Mouse (Mus musculus) brain, embryonic 14.5 days (tissue): ENCODE data around the gene Pmpcb.

ENCODE experiments used
- CTCF ChIP-seq: fragments of 200-500 bp; IDR thresholded peaks from 2 replicates; pipeline ENCODE4 v1.5.1; 2012; ENCODE audit warnings: inconsistent platforms, mild to moderate bottlenecking, moderate library complexity, borderline replicate concordance; ENCODE audit not compliant: insufficient read depth, insufficient read length; ENCODE audit errors: extremely low read depth
- POLR2A ChIP-seq: fragments of 200-500 bp; IDR thresholded peaks from 2 replicates; pipeline ENCODE4 v1.6.1; 2012; ENCODE audit warnings: mild to moderate bottlenecking, inconsistent platforms, borderline replicate concordance; ENCODE audit not compliant: poor library complexity, insufficient read depth, insufficient read length, severe bottlenecking; ENCODE audit errors: extremely low read depth

DNA sequence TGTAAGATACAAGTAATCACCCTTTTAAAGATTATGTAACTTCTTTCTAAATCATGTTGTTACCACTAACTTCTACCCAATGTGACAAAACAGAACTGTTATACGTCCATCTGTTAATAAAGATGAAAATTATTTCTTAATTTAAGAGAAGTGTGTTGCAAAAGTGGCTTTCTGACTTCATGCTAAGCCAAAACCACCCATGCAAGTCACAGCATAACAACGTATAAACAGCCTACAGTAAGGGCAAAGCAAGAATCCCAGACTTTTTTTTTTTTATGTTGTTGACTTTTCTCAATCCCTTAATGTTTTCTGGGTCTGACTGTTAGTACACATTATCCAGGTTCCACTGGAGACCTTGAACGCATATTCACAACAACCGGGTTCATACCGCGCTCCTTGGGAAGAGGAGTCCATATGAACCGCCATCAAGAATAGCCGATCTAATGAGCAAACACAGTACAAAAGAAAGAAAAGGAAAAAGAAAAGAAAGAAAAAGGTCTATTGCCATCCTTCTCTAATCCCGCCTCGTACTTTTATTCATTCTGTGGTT lies 36.6 kb upstream of the Pmpcb start:
- no peak for TF ChIP-seq CTCF
- TF ChIP-seq POLR2A, result no peak
